Mouse (Mus musculus) lung, postnatal 14 days (tissue): Measurements from ENCODE around the gene Ddn.

ENCODE experiments used
- DNase-seq: peaks from one replicate; pipeline ENCODE4 v3.0.0; 2021

The Ddn gene

GRCm38 (mm10) chr15:98796803-98797595, 12.3 kb downstream of the Ddn start:
- DNase-seq = no peak

GRCm38 (mm10) chr15:98793141-98793698, 16.1 kb downstream of the Ddn start:
- DNase-seq = no peak

GRCm38 (mm10) chr15:98792233-98793020, 16.9 kb downstream of the Ddn start:
- DNase-seq = no peak

GRCm38 (mm10) chr15:98791771-98792170, 17.5 kb downstream of the Ddn start:
- no peak for DNase-seq

GRCm38 (mm10) chr15:98791221-98791620, 18.1 kb downstream of the Ddn start:
- DNase-seq = no peak

- no peak for DNase-seq
Measured at GRCm38 (mm10) chr15:98790761-98791160, 18.5 kb downstream of the Ddn start.

- DNase-seq = peak; percentile 72
Measured at GRCm38 (mm10) chr15:98789661-98790535, 19.4 kb downstream of the Ddn start, which contains the start of gene Wnt1. Wnt1 (plus strand) TSS chr15:98789857.

GRCm38 (mm10) chr15:98788972-98789660, 20.2 kb downstream of the Ddn start:
- no peak for DNase-seq

- DNase-seq = no peak
Measured at GRCm38 (mm10) chr15:98787930-98788329, 21.4 kb downstream of the Ddn start.

GRCm38 (mm10) chr15:98785744-98786143, 23.5 kb downstream of the Ddn start:
- DNase-seq = no peak

GRCm38 (mm10) chr15:98781166-98781565, 28.1 kb downstream of the Ddn start:
- DNase-seq = no peak

- DNase-seq = no peak
Measured at GRCm38 (mm10) chr15:98780573-98780972, 28.7 kb downstream of the Ddn start.

GRCm38 (mm10) chr15:98780075-98780474, 29.2 kb downstream of the Ddn start:
- DNase-seq = no peak

GRCm38 (mm10) chr15:98778806-98779205, 30.5 kb downstream of the Ddn start:
- DNase-seq = no peak

- no peak for DNase-seq
Measured at GRCm38 (mm10) chr15:98778191-98778770, 31.0 kb downstream of the Ddn start.

- no peak for DNase-seq
Measured at GRCm38 (mm10) chr15:98777762-98778161, 31.5 kb downstream of the Ddn start, which contains the start of gene Wnt10b. Wnt10b (minus strand) TSS chr15:98778150.

- DNase-seq = no peak
Measured at GRCm38 (mm10) chr15:98777005-98777616, 32.2 kb downstream of the Ddn start.

- peak; percentile 22 for DNase-seq
Measured at GRCm38 (mm10) chr15:98776280-98777004, 32.8 kb downstream of the Ddn start.

- no peak for DNase-seq
Measured at GRCm38 (mm10) chr15:98775533-98775932, 33.8 kb downstream of the Ddn start.

- DNase-seq = no peak
Measured at GRCm38 (mm10) chr15:98774096-98774495, 35.2 kb downstream of the Ddn start.
